23 mouse cellular contexts compared by ENCODE assay signal in the genomic region with DNA sequence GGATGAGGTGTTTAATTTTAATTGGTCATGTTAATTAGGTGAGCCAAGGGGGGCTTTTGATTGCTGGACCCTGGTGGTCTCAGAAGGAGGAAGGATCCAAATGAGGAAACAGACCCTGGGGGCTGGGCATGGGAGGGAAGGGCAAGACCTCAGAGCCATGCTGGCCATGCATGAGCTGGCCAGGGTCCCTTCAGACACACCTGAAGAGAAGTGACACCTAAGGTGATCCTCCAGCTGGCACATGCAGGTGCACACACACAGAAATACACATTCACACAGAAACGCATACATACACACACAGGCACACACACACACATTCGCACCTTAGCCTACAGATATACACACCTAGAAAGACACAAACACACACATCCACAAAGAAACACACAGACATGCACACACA. TPM values are rescaled to one million over a fixed set of nuclear protein-coding genes. Genes with fewer than 3 reads are reported as not detected.
DNase-seq lines count a peak whose midpoint lies in the region; ATAC-seq and TF ChIP-seq lines count a peak whose summit lies in the region.
"Had no signal": no experiment of that assay in that cellular context is flagged by ENCODE, and none has a peak within 500 bp of the region (broad histone marks: within the 10 kb centered on the region; RNA-seq: fewer than 3 reads in every experiment).

No protein-coding gene starts in this region.

- no peaks in the 10 kb centered on the region for H3K36me3 ChIP-seq in forebrain, embryonic 12.5 days (replicated peaks)
- H3K36me3 ChIP-seq in forebrain, postnatal 0 days (ENCODE audit: insufficient read depth): no peaks in the 10 kb centered on the region
- H3K36me3 ChIP-seq in hindbrain, embryonic 16.5 days (ENCODE audit: control insufficient read depth, insufficient read depth, low read length): no peaks in the 10 kb centered on the region
- H3K36me3 ChIP-seq in midbrain, postnatal 0 days (ENCODE audit: insufficient read depth, low read length): no peaks in the 10 kb centered on the region
- H3K36me3 ChIP-seq: embryonic facial prominence, embryonic 13.5 days; kidney, embryonic 15.5 days; limb, embryonic 10.5 days had no signal

- no peaks in the 10 kb centered on the region for H3K9me3 ChIP-seq in forebrain, embryonic 12.5 days
- no peaks in the 10 kb centered on the region for H3K9me3 ChIP-seq in forebrain, postnatal 0 days (ENCODE audit: low read length)
- no peaks in the 10 kb centered on the region for H3K9me3 ChIP-seq in hindbrain, embryonic 16.5 days (ENCODE audit: control insufficient read depth, low read length)
- no peaks in the 10 kb centered on the region for H3K9me3 ChIP-seq in midbrain, postnatal 0 days (ENCODE audit: low read length)
- H3K9me3 ChIP-seq: kidney, embryonic 15.5 days; limb, embryonic 10.5 days had no signal

- H3K27me3 ChIP-seq in forebrain, embryonic 12.5 days: 0 out of 2 replicates have a peak, but pooled peaks cover 6% of the 10 kb centered on the region
- H3K27me3 ChIP-seq in forebrain, postnatal 0 days (ENCODE audit: insufficient read depth, low read length): no peaks in the 10 kb centered on the region
- H3K27me3 ChIP-seq in hindbrain, embryonic 16.5 days (replicated peaks; ENCODE audit: control insufficient read depth, insufficient read depth, low read length): no peaks in the 10 kb centered on the region
- no peaks in the 10 kb centered on the region for H3K27me3 ChIP-seq in midbrain, postnatal 0 days (ENCODE audit: insufficient read depth, low read length)

- H3K4me2 ChIP-seq in forebrain, embryonic 12.5 days: no peak overlapping the region
- no peak overlapping the region for H3K4me2 ChIP-seq in forebrain, postnatal 0 days (ENCODE audit: low read depth)
- peak overlapping the region; percentile 78 for H3K4me2 ChIP-seq in hindbrain, embryonic 16.5 days (ENCODE audit: low read length)
- peak overlapping the region; percentile 75; the same call in 1 of the 2 replicates for H3K4me2 ChIP-seq in midbrain, postnatal 0 days (ENCODE audit: low read depth, low read length, poor library complexity, severe bottlenecking)
- H3K4me2 ChIP-seq: embryonic facial prominence, embryonic 13.5 days; heart, embryonic 11.5 days; kidney, embryonic 15.5 days had no signal

- no peak for TF ChIP-seq CTCF in forebrain, postnatal 0 days (IDR thresholded peaks at IDR 0.05; ENCODE audit: low read depth)
- no peak for TF ChIP-seq CTCF in midbrain, postnatal 0 days (IDR thresholded peaks at IDR 0.05)

- no peak for ATAC-seq in forebrain, embryonic 12.5 days (ENCODE audit: low FRiP score)
- ATAC-seq in forebrain, postnatal 0 days: no peak
- no peak for ATAC-seq in hindbrain, embryonic 16.5 days
- ATAC-seq in midbrain, postnatal 0 days (ENCODE audit: low FRiP score): no peak
- ATAC-seq in inflammation-experienced regulatory T-cells, adult 6 months: no peak
- ATAC-seq: liver, postnatal 0 days had no signal

- 0 out of 2 replicates have a peak overlapping the region, but pooled peaks have one; percentile 1 for H3K9ac ChIP-seq in forebrain, embryonic 12.5 days
- no peak overlapping the region for H3K9ac ChIP-seq in forebrain, postnatal 0 days
- H3K9ac ChIP-seq in hindbrain, embryonic 16.5 days (ENCODE audit: low read depth, low read length): no peak overlapping the region; the same call in 1 of the 2 replicates
- no peak overlapping the region for H3K9ac ChIP-seq in midbrain, postnatal 0 days (replicated peaks; ENCODE audit: low read length, poor library complexity, severe bottlenecking)
- H3K9ac ChIP-seq: embryonic facial prominence, embryonic 13.5 days; kidney, embryonic 15.5 days; liver, postnatal 0 days had no signal

- no peak overlapping the region for H3K4me3 ChIP-seq in forebrain, embryonic 12.5 days (replicated peaks)
- H3K4me3 ChIP-seq in forebrain, postnatal 0 days (ENCODE audit: low read depth, low read length): no peak overlapping the region
- no peak overlapping the region for H3K4me3 ChIP-seq in hindbrain, embryonic 16.5 days (ENCODE audit: low read length)
- no peak overlapping the region for H3K4me3 ChIP-seq in midbrain, postnatal 0 days (ENCODE audit: low read depth, low read length)
- H3K4me3 ChIP-seq: embryonic facial prominence, embryonic 13.5 days; kidney, embryonic 15.5 days; limb, embryonic 10.5 days had no signal

- H3K27ac ChIP-seq in forebrain, embryonic 12.5 days: no peak overlapping the region
- H3K27ac ChIP-seq in forebrain, postnatal 0 days (ENCODE audit: low read depth, low read length): no peak overlapping the region
- no peak overlapping the region for H3K27ac ChIP-seq in hindbrain, embryonic 16.5 days (ENCODE audit: low read depth, low read length)
- no peak overlapping the region for H3K27ac ChIP-seq in midbrain, postnatal 0 days (ENCODE audit: low read depth, low read length)
- H3K27ac ChIP-seq: embryonic facial prominence, embryonic 13.5 days; kidney, embryonic 15.5 days; limb, embryonic 10.5 days had no signal

- no peak for DNase-seq in forebrain, postnatal 0 days
- DNase-seq in B cell, adult 2 months: peak; percentile 1 to 5
- no peak for DNase-seq in midbrain, postnatal 0 days (ENCODE audit: low spot score)
- no peak for DNase-seq in retina, postnatal 1 day
- no peak for DNase-seq in kidney, adult 8-10 months
- DNase-seq: adrenal gland, adult 2 months; liver, postnatal 0 days; lung, postnatal 10 days; right cerebral cortex, postnatal 4 days had no signal

- peaks cover 50% of the 10 kb centered on the region for H3K4me1 ChIP-seq in forebrain, embryonic 12.5 days
- peaks cover 22% of the 10 kb centered on the region for H3K4me1 ChIP-seq in forebrain, postnatal 0 days (ENCODE audit: insufficient read depth)
- H3K4me1 ChIP-seq in hindbrain, embryonic 16.5 days (ENCODE audit: control insufficient read depth, insufficient read depth, low read depth, low read length): peaks cover 35% of the 10 kb centered on the region
- H3K4me1 ChIP-seq in midbrain, postnatal 0 days (ENCODE audit: insufficient read depth, low read length): peaks cover 8% of the 10 kb centered on the region

- WGBS in forebrain, embryonic 12.5 days: 97% methylated on average over 2 of the region's 2 CpGs
- WGBS in forebrain, postnatal 0 days: 86% methylated on average over 2 of the region's 2 CpGs
- 87% methylated on average over 2 of the region's 2 CpGs for WGBS in hindbrain, embryonic 16.5 days
- WGBS in midbrain, postnatal 0 days: 90% methylated on average over 2 of the region's 2 CpGs

RNA-seq across cellular contexts. Expression of gene Cadm4, which starts 2.1 kb away (rescaled TPM):
- 32.1 and 38.3 TPM in 2 replicates for polyA plus RNA-seq in forebrain, embryonic 12.5 days (2016; fragmentation: Nextera tagmentation; extraction: Ambion mirVana)
- total RNA-seq in forebrain, postnatal 0 days (2014; rRNA removed): 412 and 434 TPM in 2 replicates
- polyA plus RNA-seq in forebrain, postnatal 0 days (2015; fragmentation: Nextera tagmentation; extraction: Ambion mirVana): 102 and 107 TPM in 2 replicates
- 47.0 and 68.0 TPM in 2 replicates for polyA plus RNA-seq in hindbrain, embryonic 16.5 days (2015; fragmentation: Nextera tagmentation; extraction: Ambion mirVana)
- 342 and 354 TPM in 2 replicates for total RNA-seq in midbrain, postnatal 0 days (2014; rRNA removed)
- polyA plus RNA-seq in midbrain, postnatal 0 days (2015; fragmentation: Nextera tagmentation; extraction: Ambion mirVana): 82.0 and 88.1 TPM in 2 replicates
- not detected for polyA plus RNA-seq in inflammation-experienced regulatory T-cells, adult 6 months (2017; shearing (Covaris generic))
- total RNA-seq: megakaryocyte progenitor cell, adult 5-6 weeks had no signal

RNA-seq across cellular contexts. Expression of gene Plaur, which starts 17.4 kb away (rescaled TPM):
- polyA plus RNA-seq in forebrain, embryonic 12.5 days (2016; fragmentation: Nextera tagmentation; extraction: Ambion mirVana): 1.0 and 1.2 TPM in 2 replicates
- 0.85 and 1.3 TPM in 2 replicates for total RNA-seq in forebrain, postnatal 0 days (2014; rRNA removed)
- 1.2 and 1.3 TPM in 2 replicates for polyA plus RNA-seq in forebrain, postnatal 0 days (2015; fragmentation: Nextera tagmentation; extraction: Ambion mirVana)
- polyA plus RNA-seq in hindbrain, embryonic 16.5 days (2015; fragmentation: Nextera tagmentation; extraction: Ambion mirVana): 1.8 and 2.2 TPM in 2 replicates
- total RNA-seq in midbrain, postnatal 0 days (2014; rRNA removed): 1.4 and 3.7 TPM in 2 replicates
- polyA plus RNA-seq in midbrain, postnatal 0 days (2015; fragmentation: Nextera tagmentation; extraction: Ambion mirVana): 0.93 and 1.1 TPM in 2 replicates
- 1 to 10 TPM in 2 of 3 experiments, under 1 TPM in 1; 0.62 to 1.6 (median 1.5) TPM for polyA plus RNA-seq in inflammation-experienced regulatory T-cells, adult 6 months (2017; shearing (Covaris generic))

RNA-seq across cellular contexts. Expression of gene Zfp428, which starts 27.1 kb away (rescaled TPM):
- polyA plus RNA-seq in forebrain, embryonic 12.5 days (2016; fragmentation: Nextera tagmentation; extraction: Ambion mirVana): 170 and 182 TPM in 2 replicates
- 196 and 242 TPM in 2 replicates for total RNA-seq in forebrain, postnatal 0 days (2014; rRNA removed)
- 258 and 279 TPM in 2 replicates for polyA plus RNA-seq in forebrain, postnatal 0 days (2015; fragmentation: Nextera tagmentation; extraction: Ambion mirVana)
- polyA plus RNA-seq in hindbrain, embryonic 16.5 days (2015; fragmentation: Nextera tagmentation; extraction: Ambion mirVana): 272 and 277 TPM in 2 replicates
- total RNA-seq in midbrain, postnatal 0 days (2014; rRNA removed): 209 and 214 TPM in 2 replicates
- polyA plus RNA-seq in midbrain, postnatal 0 days (2015; fragmentation: Nextera tagmentation; extraction: Ambion mirVana): 297 and 314 TPM in 2 replicates
- polyA plus RNA-seq in inflammation-experienced regulatory T-cells, adult 6 months (2017; shearing (Covaris generic)): under 1 TPM in 1 of 3 experiments, not detected in 2; 0.33 TPM

RNA-seq across cellular contexts. Expression of gene Irgc1, which starts 27.6 kb away (rescaled TPM):
- polyA plus RNA-seq in forebrain, embryonic 12.5 days (2016; fragmentation: Nextera tagmentation; extraction: Ambion mirVana): not detected in 2 replicates
- not detected in 2 replicates for total RNA-seq in forebrain, postnatal 0 days (2014; rRNA removed)
- not detected in 2 replicates for polyA plus RNA-seq in forebrain, postnatal 0 days (2015; fragmentation: Nextera tagmentation; extraction: Ambion mirVana)
- polyA plus RNA-seq in hindbrain, embryonic 16.5 days (2015; fragmentation: Nextera tagmentation; extraction: Ambion mirVana): not detected in 2 replicates
- not detected in 2 replicates for total RNA-seq in midbrain, postnatal 0 days (2014; rRNA removed)
- not detected in 2 replicates for polyA plus RNA-seq in midbrain, postnatal 0 days (2015; fragmentation: Nextera tagmentation; extraction: Ambion mirVana)
- not detected for polyA plus RNA-seq in inflammation-experienced regulatory T-cells, adult 6 months (2017; shearing (Covaris generic))
- total RNA-seq: adrenal gland, adult 2 months; heart, postnatal 10 days; layer of hippocampus, postnatal 10 days; liver, adult 2 months had no signal
- polyA plus RNA-seq: adrenal gland, adult 2 months; embryonic facial prominence, embryonic 13.5 days; heart, embryonic 11.5 days; intestine, embryonic 14.5 days; kidney, embryonic 15.5 days; limb, embryonic 10.5 days; liver, adult 2 months had no signal

RNA-seq across cellular contexts. Expression of gene AC161166.1, which starts 32.6 kb away (rescaled TPM):
- 1.6 and 1.7 TPM in 2 replicates for polyA plus RNA-seq in forebrain, embryonic 12.5 days (2016; fragmentation: Nextera tagmentation; extraction: Ambion mirVana)
- not detected in 2 replicates for total RNA-seq in forebrain, postnatal 0 days (2014; rRNA removed)
- 0.13 and 0.31 TPM in 2 replicates for polyA plus RNA-seq in forebrain, postnatal 0 days (2015; fragmentation: Nextera tagmentation; extraction: Ambion mirVana)
- 1.0 and 1.1 TPM in 2 replicates for polyA plus RNA-seq in hindbrain, embryonic 16.5 days (2015; fragmentation: Nextera tagmentation; extraction: Ambion mirVana)
- total RNA-seq in midbrain, postnatal 0 days (2014; rRNA removed): not detected in 2 replicates
- polyA plus RNA-seq in midbrain, postnatal 0 days (2015; fragmentation: Nextera tagmentation; extraction: Ambion mirVana): 0.47 and 0.78 TPM in 2 replicates
- not detected for polyA plus RNA-seq in inflammation-experienced regulatory T-cells, adult 6 months (2017; shearing (Covaris generic))
- total RNA-seq: adrenal gland, adult 2 months; heart, postnatal 10 days; layer of hippocampus, postnatal 10 days; left cerebral cortex, adult 8-10 months; liver, adult 2 months; megakaryocyte progenitor cell, adult 5-6 weeks had no signal
- polyA plus RNA-seq: adrenal gland, adult 2 months; large intestine, adult 2 months; liver, adult 2 months; liver, postnatal 0 days had no signal

Comparison
In these comparisons a context has a peak if more than half of its experiments do, and no peak if none do; other contexts are left out.
1. H3K4me2 ChIP-seq: peak in hindbrain, embryonic 16.5 days (single experiment) and midbrain, postnatal 0 days (single experiment); none in forebrain, embryonic 12.5 days (single experiment) and forebrain, postnatal 0 days (single experiment).
2. DNase-seq: peak in B cell, adult 2 months (2 of 2); none in forebrain, postnatal 0 days (single experiment), midbrain, postnatal 0 days (single experiment), retina, postnatal 1 day (single experiment) and kidney, adult 8-10 months (0 of 2).
3. RNA of gene Cadm4, which starts 2.1 kb away (polyA plus RNA-seq): 102 to 107 TPM in forebrain, postnatal 0 days, 82.0 to 88.1 TPM in midbrain, postnatal 0 days, 47.0 to 68.0 TPM in hindbrain, embryonic 16.5 days and 32.1 to 38.3 TPM in forebrain, embryonic 12.5 days; not detected in inflammation-experienced regulatory T-cells, adult 6 months; every median in the first group is over 10 times any median in the second.
4. RNA of gene Zfp428, which starts 27.1 kb away (polyA plus RNA-seq): 297 to 314 TPM in midbrain, postnatal 0 days, 272 to 277 TPM in hindbrain, embryonic 16.5 days, 258 to 279 TPM in forebrain, postnatal 0 days and 170 to 182 TPM in forebrain, embryonic 12.5 days; 0.33 TPM in inflammation-experienced regulatory T-cells, adult 6 months; every median in the first group is over 100 times any median in the second.